Comparison of ENCODE assay signal across 17 mouse cellular contexts in the genomic region with DNA sequence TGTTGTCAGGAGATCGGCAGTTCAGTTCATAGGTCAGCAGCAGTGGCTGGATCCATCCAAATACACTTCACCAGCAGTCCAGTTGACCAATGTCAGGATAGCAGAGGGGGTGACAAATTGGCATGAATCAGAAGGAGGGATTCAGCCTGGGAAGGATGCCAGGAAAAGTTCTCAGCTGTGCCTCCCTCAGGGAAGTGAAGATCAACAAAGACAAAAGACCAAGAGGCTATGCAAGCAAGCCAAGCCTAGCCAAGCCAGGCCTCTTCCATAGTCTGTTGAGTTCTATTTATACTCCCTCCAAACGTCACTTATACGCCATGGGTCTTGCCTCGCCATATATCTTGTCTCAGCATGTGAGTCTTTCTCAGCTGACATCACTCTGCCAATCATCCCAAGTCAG.
DNase-seq lines count a peak whose midpoint lies in the region.
"Had no signal": no experiment of that assay in that cellular context is flagged by ENCODE, and none has a peak within 500 bp of the region (broad histone marks: within the 10 kb centered on the region; RNA-seq: fewer than 3 reads in every experiment).

No protein-coding gene starts in this region.

- peak; percentile 79 for DNase-seq in heart, adult 11 months
- no peak for DNase-seq in heart, adult 9 months (ENCODE audit: low spot score in 2 of 2)
- DNase-seq in left cerebral cortex, postnatal 4 days = peak; percentile 42
- DNase-seq in left cerebral cortex, adult 9 months (ENCODE audit: low spot score in 2 of 2) = no peak
- peak; percentile 47 for DNase-seq in 3T3-L1 (ENCODE audit: low read depth, low spot score)
- DNase-seq in lung, postnatal 10 days = peak; percentile 75
- no peak for DNase-seq in yolk sac, embryonic 10.5 days (ENCODE audit: low spot score)
- DNase-seq: adrenal gland, postnatal 10 days; cerebellum, adult 11-12 months; cerebellum, adult 9-11 months; embryo, embryonic 11 days; gastrocnemius, postnatal 36 days; kidney, adult 2 months; kidney, postnatal 4 days; midbrain, embryonic 14.5 days; thymus, adult 2 months; thymus, postnatal 36 days had no signal

- intact Hi-C loops in left cerebral cortex, postnatal 4 days (cut with DNase I) = no loop called here

Comparison
In these comparisons a context has a peak if more than half of its experiments do, and no peak if none do; other contexts are left out.
1. DNase-seq: peak in heart, adult 11 months (single experiment), left cerebral cortex, postnatal 4 days (single experiment), 3T3-L1 (single experiment) and lung, postnatal 10 days (single experiment); none in heart, adult 9 months (0 of 2), left cerebral cortex, adult 9 months (0 of 2) and yolk sac, embryonic 10.5 days (single experiment).